Mouse (Mus musculus) kidney, embryonic 16.5 days (tissue): ENCODE results near the gene Slc22a4. TPM values are rescaled to one million over a fixed set of nuclear protein-coding genes. Genes with fewer than 3 reads are reported as not detected.
"Not testable (repeated sequence)": the region's sequence is repeated elsewhere in the genome, so short reads cannot be mapped to it uniquely, and the experiment has no call there.

ENCODE experiments used
- ATAC-seq: fragments of 200-750 bp; cut with Nextera tagmentation; 2 replicates; pipeline ENCODE4 v1.8.0; 2017; ENCODE audit warnings: moderate TSS enrichment; ENCODE audit not compliant: low FRiP score, low TSS enrichment
- H3K27ac ChIP-seq: fragments of 300-500 bp; sonication (generic); 2 replicates; pipeline ENCODE4 v1.5.1; 2014; ENCODE audit warnings: low read length
- H3K27me3 ChIP-seq: fragments of 300-500 bp; sonication (generic); 2 replicates; pipeline ENCODE4 v1.6.1; 2014; ENCODE audit warnings: low read length, control low read depth, mixed read lengths; ENCODE audit not compliant: insufficient read depth
- H3K36me3 ChIP-seq: fragments of 300-500 bp; sonication (generic); 2 replicates; pipeline ENCODE4 v1.6.1; 2014; ENCODE audit warnings: low read length, control low read depth, mixed read lengths; ENCODE audit not compliant: insufficient read depth
- H3K4me1 ChIP-seq: fragments of 300-500 bp; sonication (generic); 2 replicates; pipeline ENCODE4 v1.6.1; 2014; ENCODE audit warnings: low read length, control low read depth, mixed read lengths; ENCODE audit not compliant: insufficient read depth
- H3K4me2 ChIP-seq: fragments of 300-500 bp; sonication (generic); replicated peaks from 2 replicates; pipeline ENCODE4 v1.6.1; 2014; ENCODE audit warnings: low read depth, low read length
- H3K4me3 ChIP-seq: fragments of 300-500 bp; sonication (generic); 2 replicates; pipeline ENCODE4 v1.5.1; 2014; ENCODE audit warnings: mild to moderate bottlenecking, low read length
- H3K9ac ChIP-seq: fragments of 300-500 bp; sonication (generic); replicated peaks from 2 replicates; pipeline ENCODE4 v1.6.1; 2014; ENCODE audit warnings: low read length
- H3K9me3 ChIP-seq: fragments of 300-500 bp; sonication (generic); 2 replicates; pipeline ENCODE4 v1.6.1; 2016; ENCODE audit warnings: low read length, control low read depth
- WGBS: fragments of 180-500 bp; shearing (Covaris S2); extraction: QIAGEN DNeasy Blood & Tissue Kit; methylation state at CpG from one replicate; pipeline ENCODE4 v1.1.7; 2014; 5-methylcytosine and 5-hydroxymethylcytosine counted together
- polyA plus RNA-seq: library from polyadenylated mRNA; unstranded; fragments of >200 nt; fragmentation: Nextera tagmentation; extraction: Ambion mirVana; gene quantifications from 2 replicates; pipeline ENCODE4 v1.2.1, GENCODE M21; 2015

Slc22a4 gene
- polyA plus RNA-seq, 1 experiment from 2014 or later = 1.00 TPM

DNA sequence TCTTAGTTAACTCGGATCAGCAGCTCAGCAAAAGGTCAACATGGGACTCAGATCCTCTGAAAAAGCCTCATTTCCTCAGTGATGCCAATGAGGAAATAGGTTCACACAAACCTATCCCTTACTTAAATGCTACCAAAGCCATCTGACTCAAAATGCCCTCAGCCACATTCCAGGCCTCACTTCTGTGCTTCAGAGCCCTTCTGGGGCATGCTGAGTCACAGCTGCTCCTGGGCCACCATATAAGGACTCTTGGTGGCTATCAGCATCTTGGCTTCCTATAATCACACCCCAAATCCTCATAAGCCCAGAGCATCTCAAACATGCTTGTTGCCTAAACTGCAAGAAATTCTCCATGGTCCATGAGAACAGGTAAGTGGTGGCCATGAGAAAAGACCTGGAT, 71.3 kb downstream of the Slc22a4 start:
- H3K27me3 ChIP-seq = no peaks in the 10 kb centered on the region
- no peaks in the 10 kb centered on the region for H3K9me3 ChIP-seq
- H3K9ac ChIP-seq = no peak overlapping the region
- H3K4me1 ChIP-seq = no peaks in the 10 kb centered on the region
- H3K4me3 ChIP-seq = no peak overlapping the region
- ATAC-seq = no peak
- no peaks in the 10 kb centered on the region for H3K36me3 ChIP-seq
- no peak overlapping the region for H3K27ac ChIP-seq
- WGBS = 55% methylated on average over 1 of the region's 1 CpGs
- no peak overlapping the region for H3K4me2 ChIP-seq

GRCm38 (mm10) chr11:53954653-53955052, 73.2 kb downstream of the Slc22a4 start:
- no peak overlapping the region for H3K27ac ChIP-seq
- no peak overlapping the region for H3K4me2 ChIP-seq
- no peak overlapping the region for H3K9ac ChIP-seq
- H3K4me3 ChIP-seq = no peak overlapping the region
- no peaks in the 10 kb centered on the region for H3K4me1 ChIP-seq
- H3K36me3 ChIP-seq = no peaks in the 10 kb centered on the region
- H3K27me3 ChIP-seq = no peaks in the 10 kb centered on the region
- ATAC-seq = no peak
- WGBS = 91% methylated on average over 3 of the region's 3 CpGs
- H3K9me3 ChIP-seq = no peaks in the 10 kb centered on the region

- H3K9ac ChIP-seq, H3K36me3 ChIP-seq, H3K4me1 ChIP-seq, H3K27ac ChIP-seq, H3K4me2 ChIP-seq, H3K9me3 ChIP-seq, H3K4me3 ChIP-seq, H3K27me3 ChIP-seq: not testable (repeated sequence)
- peak; percentile 49; the same call in 1 of the 2 replicates for ATAC-seq
- no CpG with 5 or more reads among the region's 3 CpGs for WGBS
Measured at GRCm38 (mm10) chr11:53950133-53950532, 77.8 kb downstream of the Slc22a4 start.

Other genes starting within 250 kb of the Slc22a4 start
- gene Gm12216, start 168.8 kb downstream of the Slc22a4 start, polyA plus RNA-seq = 1.1 and 2.1 TPM in 2 replicates
- 17.3 and 18.4 TPM in 2 replicates for gene Slc22a5, start 136.4 kb downstream of the Slc22a4 start, polyA plus RNA-seq
- gene Slc22a21, start 47.8 kb downstream of the Slc22a4 start, polyA plus RNA-seq = 4.2 and 5.4 TPM in 2 replicates
- 50.3 and 55.0 TPM in 2 replicates for gene Pdlim4, start 40.9 kb upstream of the Slc22a4 start, polyA plus RNA-seq
- gene P4ha2, start 72.0 kb upstream of the Slc22a4 start, polyA plus RNA-seq = 38.1 and 43.0 TPM in 2 replicates
- gene Csf2, start 221.6 kb upstream of the Slc22a4 start, polyA plus RNA-seq = not detected in 2 replicates
- not detected in 2 replicates for gene Il3, start 239.2 kb upstream of the Slc22a4 start, polyA plus RNA-seq